Mouse (Mus musculus): ENCODE data around the gene Vmn1r69.

DNA sequence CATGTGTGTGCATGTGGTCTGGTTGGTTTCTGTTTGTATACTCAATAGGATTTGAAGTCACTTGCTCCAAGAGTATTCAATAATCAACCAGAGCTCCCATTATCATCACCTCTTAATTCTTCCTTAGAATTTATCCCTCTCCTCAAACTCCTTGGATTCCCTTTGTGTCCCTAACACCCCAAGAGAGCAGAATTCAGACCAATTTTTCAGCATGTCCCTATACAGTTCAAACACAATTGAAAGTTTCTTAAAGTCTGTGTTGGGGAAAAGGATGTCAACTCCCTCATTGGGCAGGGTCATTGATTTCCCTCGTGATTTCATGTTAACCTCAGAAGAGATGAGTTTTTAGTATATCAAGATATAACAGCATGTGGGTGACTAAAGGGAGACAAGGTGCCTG lies 17.8 kb upstream of the Vmn1r69 start, which contains the start of gene Vmn1r70:
- TF ChIP-seq POLR2A (IDR thresholded peaks at IDR 0.05; ENCODE audit: extremely low read depth, insufficient read depth, low read length) (no peak), CTCF (IDR thresholded peaks at IDR 0.05; ENCODE audit: extremely low read depth, insufficient read depth, low read length) (no peak)
